Mouse (Mus musculus) lung, postnatal 36 days (tissue): ENCODE measurements around the gene Wdr60.
A peak's percentile ranks its signal among the peaks of the same experiment; 100 is the strongest.

ENCODE experiments used
- DNase-seq: peaks from one replicate; pipeline ENCODE4 v3.0.0; 2022; ENCODE audit warnings: mixed read lengths

Wdr60 gene

GRCm38 (mm10) chr12:116265275-116265674 is 2.5 kb upstream of the Wdr60 start:
- no peak for DNase-seq

DNA sequence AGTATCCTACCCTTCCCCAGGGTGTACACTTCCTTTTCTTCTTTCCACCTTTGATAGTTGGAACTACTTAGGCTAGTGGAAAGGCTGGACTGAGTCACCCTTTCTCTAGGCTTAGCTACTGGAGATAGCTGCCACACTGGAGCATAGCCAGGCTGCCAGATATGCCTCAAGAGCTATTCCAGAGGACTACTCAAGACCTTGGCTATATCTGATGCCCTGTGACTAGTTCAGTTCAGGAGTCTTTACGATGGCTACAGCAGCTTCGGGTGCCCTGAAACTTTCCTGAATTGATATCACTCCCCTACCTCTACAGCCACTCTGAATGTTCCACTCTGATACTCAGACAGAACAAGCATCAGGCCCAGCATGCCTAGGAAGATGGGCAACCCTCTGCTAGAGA is 1.9 kb upstream of the Wdr60 start:
- no peak for DNase-seq

DNA sequence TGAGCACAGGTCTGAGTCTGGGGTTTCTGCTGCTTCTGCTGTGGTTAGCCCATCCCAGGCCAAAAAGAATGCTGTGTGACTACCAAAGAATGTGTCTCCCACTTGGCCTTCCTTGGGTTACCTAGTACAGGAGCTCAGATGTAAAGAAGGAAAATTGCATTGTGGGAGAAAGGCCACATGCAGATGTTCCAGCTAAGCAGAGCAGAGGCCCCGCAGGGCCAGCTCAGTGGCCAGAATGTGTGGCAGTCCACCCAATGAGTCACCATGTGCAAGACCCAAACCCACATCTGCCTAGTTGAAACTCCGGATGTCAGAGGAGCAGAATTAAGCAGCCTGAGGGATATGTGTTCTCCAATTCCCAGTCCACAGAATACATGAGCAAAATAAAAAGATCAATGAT is 4.5 kb downstream of the Wdr60 start:
- DNase-seq, result no peak

DNA sequence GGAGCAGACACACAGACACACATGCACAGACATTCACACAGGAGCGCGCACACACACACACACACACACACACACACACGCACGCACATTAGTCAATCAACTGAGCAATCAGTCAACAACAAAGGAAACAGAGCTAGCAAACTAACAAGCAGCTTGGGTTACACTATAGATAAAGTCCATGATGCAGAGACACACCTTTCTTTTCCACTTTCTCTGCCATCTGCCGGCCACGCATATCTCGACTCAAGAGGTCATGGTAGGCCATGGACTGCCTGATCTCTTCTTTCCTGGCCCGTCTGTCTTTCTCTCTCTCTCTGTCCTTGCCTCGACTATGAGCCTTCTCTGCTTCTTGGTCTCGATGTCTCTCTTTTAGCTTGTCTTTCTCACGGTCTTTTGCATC is 7.2 kb downstream of the Wdr60 start:
- no peak for DNase-seq

DNA sequence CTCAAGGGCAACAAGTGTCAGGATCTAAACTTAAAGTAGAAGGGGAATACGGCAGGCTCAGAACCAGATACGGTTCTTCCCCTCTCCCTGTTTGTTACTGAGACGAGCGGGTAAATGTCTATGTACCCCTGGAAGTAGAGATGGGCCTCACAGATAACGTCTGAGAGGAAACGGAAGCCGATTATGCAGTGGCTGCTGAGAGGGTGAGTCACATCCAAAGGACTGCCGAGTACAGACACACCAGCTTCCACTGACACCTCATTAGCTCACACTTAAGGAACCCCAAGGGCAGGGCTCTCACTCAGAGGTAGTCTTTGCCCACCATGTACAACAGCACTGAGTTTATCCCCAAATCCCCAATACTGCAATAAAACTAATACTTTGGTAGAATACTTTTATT is 8.2 kb downstream of the Wdr60 start:
- DNase-seq, result no peak

DNA sequence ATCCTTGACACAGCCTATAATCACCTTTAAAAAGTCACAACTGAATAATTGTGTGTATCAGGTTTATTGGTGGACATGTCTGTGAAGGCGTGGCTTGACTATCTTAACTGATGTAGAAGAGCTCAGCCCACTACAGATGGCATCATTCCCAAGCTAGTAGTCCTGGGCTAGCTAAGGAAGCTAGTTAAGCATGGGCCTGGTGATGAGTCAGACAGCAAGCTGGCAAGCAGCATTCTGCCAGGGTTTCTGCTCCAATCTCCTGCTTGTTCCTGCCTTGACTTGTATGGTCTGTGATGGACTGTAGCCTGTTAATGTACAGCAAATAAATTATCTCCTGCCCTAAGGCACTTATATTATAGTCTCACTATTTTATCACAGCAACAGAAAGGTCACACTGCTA is 18.2 kb downstream of the Wdr60 start:
- no peak for DNase-seq

DNA sequence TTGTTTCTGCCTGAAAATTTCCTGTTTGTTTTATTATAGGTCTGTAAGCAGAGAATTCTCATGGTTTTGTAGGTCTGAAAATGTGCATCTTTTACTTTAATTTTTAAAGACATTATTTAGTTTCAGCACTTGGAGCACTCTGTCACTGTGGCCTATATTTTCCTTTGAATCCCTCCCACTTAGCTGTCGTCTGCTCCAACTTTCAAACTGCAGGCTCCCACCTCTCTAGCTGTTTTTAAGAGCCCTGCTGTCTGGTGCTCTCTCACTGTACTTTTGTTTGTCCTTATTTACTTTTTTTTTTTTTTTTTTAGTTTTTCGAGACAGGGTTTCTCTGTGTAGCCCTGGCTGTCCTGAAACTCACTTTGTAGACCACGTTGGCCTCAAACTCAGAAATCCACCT is 24.0 kb downstream of the Wdr60 start:
- DNase-seq, result no peak

GRCm38 (mm10) chr12:116238370-116238769 is 24.5 kb downstream of the Wdr60 start:
- DNase-seq, result no peak

GRCm38 (mm10) chr12:116236658-116237057 is 26.2 kb downstream of the Wdr60 start:
- no peak for DNase-seq

- peak; percentile 11 for DNase-seq
Measured at GRCm38 (mm10) chr12:116235356-116235755, 27.5 kb downstream of the Wdr60 start.

GRCm38 (mm10) chr12:116232061-116232460 is 30.8 kb downstream of the Wdr60 start:
- no peak for DNase-seq

DNA sequence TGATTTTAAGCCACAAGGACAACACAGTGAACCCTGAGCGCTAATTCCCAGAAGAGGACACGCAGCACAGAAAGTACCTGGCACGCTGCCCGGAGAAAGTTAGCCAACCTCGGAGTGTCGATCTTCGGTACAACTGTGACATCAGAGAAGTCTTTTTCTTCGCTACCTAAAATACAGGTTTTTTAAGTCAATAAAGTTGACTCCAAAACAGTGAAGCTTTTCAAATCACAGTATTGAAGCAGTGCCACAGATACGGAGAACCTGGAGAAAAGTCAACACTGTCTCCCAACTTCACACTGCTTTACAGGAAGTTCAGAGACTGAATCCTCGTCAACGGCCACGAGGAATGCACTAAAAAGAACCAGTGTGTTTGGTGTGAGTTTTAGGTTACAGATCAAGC is 31.2 kb downstream of the Wdr60 start:
- DNase-seq, result peak; percentile 91

DNA sequence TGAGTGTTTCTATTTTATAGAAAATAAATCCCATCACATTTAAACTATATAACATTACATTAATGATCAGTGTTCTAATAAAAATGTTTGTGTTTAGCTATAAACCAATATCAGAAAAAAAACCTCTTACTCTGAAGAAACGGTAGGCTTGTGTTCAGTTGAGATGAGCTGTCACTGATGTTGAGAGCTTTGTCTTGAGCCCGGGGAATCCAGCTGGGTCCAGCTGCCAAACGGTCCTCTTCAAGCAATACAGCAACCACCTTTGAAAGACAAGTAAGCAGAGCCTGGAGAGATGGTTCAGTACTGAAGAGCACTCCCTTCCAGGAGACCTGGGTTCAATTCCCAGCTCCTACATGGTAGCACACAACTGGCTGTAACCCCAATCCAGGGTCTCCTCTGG is 33.4 kb downstream of the Wdr60 start:
- peak; percentile 20 for DNase-seq

DNA sequence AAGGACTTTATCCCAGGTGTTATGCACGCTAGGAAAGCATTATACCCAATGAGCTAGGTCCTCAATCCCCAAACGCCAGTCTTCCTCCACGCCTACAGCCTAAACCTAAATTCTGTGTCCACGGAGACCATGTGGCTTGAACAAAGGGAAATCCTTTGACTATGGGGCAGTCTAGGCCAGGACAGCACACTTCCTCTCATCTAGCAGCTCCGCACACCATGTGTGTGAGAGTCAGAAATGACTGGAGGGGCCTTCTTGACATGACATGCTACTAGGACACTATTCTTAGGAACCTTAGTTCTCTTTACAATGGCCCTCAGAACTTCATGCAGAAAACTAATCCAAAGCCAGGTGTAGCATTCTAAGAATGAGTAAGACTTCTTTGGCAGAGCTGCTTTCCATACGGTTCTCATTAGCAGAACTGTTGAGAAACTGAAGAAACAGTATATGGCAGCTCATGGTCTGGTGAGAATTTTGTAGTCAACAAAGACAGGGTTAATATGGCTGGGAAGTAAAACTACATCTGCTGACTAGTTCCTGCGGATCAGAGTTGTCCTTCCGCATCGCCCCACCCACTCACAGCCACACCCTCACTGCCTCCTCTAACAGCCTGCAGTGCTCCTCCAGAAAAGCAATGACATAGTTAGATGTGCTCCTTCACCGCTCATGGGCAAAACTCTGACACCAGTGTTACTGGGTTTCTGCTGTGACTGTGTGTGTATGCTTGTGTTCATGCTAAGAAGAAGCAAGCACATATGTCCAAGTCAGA is 36.3 kb downstream of the Wdr60 start:
- no peak for DNase-seq

GRCm38 (mm10) chr12:116223107-116223506 is 39.7 kb downstream of the Wdr60 start:
- no peak for DNase-seq

DNA sequence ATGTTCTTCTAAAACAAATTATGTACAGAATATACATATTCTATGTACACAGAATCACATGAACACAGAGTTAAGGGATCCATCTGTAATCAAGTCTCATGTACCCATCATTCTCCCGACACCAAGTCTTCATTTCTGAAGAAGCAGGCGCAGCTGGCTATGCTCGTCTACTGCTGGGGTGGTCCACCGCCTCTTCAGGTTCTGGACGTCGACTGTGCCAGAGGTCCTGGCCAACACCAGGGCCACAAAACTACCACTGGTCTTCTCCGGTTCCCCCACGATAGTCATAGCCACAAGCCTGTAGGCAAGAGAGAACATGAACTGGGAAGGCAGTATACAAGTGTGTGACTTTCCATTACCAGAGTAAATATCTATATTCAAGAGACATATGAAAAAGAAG is 55.3 kb downstream of the Wdr60 start:
- no peak for DNase-seq

GRCm38 (mm10) chr12:116205726-116206125 is 57.1 kb downstream of the Wdr60 start:
- no peak for DNase-seq

DNA sequence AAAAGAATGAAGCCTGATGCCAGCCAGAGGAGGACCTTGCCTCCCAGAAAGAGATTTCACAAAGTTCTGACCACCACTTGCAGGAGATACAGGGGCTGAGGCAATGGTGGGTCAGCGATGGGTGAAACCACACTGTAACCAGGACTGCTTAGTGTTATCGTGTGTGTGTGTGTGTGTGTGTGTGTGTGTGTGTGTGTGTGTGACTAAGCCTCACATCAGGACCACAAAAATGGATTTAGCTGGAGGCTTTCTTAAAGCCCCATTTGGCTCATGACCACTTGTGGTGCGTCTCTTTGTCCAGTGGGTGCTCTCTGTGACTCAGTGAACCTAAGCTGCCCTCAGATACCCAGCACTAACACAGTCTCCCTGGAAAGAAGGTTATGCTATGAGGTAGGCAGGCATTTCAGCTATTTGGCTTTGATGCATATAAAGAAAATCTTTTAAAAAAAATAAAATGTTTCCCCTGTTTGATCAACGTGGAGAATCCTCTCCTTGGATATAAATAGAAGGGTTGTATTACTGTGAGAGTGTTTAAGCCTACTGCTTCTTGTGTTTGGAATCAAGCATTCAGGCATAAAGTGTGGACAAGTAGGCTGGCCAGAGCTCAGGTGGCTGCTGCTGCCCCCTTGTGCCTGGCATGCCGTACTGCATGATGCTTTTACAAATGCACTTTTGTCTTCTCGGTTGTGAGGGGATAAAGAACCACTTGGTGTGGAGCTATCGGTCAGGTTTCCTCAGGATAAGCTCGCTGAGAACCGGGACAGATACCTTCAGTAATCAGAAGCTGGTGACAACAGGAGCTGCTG is 60.4 kb downstream of the Wdr60 start:
- peak; percentile 71 for DNase-seq

DNA sequence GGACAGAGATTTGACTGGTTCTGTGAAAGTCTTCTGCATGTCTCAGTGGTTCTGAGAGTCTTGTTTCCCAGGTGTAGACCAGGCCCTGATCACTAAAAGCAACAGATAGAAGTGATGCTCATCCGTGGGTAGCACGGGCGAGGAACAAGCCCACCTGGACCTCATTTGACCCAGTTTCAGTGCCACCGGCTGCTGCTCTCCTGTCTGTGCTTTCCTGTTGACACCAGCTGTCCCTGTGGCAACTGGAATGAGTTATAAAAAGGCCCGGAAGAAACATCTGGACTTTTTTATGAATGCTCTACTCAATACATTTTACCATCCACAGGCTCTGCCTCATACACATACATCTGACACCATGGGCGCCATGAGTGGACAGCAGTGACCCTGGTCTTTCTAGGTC is 64.0 kb downstream of the Wdr60 start:
- DNase-seq, result no peak

- DNase-seq, result no peak
Measured at GRCm38 (mm10) chr12:116196221-116196620, 66.6 kb downstream of the Wdr60 start.

- DNase-seq, result no peak
Measured at GRCm38 (mm10) chr12:116194641-116195040, 68.2 kb downstream of the Wdr60 start.

DNA sequence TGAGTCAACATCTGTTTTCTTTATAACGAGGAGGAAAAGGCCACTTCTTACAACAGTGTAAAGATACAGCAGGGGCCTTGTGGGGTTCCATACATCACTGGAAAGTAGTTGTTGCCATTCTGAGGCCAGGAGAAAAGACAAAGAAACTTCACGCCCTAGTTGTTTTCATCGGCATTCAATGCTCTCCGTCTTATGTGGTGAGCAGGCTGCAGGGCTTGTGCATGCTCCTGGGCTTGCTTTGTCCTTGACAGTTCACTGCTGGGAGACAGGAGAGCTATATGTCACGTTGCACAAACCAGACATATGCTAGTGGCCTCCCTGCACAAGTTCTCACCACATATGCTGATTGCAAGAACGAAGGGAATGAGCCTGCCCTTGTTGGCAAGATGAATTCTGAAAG is 68.9 kb downstream of the Wdr60 start:
- no peak for DNase-seq

DNA sequence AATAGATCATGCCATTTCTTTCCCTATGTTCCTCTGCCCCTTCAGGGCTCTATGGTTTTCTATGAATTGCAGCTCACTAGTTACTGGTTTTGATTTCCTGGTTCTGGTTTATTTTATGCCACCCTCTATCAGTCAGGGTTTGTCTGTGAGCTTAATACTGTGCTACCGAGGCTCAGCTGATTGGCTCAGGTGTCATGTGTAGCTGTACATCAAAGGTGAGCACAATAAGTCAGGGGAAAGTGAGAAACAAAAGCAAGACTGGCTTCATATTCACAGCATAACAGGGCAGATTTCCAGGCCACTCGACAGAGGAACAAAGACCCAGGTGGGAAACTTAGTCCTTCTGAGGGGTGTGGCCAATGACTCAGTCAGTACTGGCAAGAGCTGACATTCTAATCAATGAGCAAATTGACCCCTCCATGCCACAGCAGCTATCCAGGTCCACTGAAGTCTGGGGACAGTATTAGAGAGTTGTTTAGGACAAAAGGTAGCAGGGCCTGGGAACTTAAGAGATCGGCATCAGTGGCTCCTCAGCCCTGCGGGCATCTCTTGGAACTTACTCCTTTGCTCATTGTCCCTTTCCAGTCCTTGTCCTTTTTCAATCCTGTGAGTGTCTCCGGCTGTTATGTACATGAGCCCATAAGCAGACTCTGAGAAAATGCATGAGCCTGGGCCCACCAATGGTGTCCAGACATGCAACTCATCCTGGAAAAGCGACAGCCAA is 79.4 kb downstream of the Wdr60 start:
- no peak for DNase-seq

GRCm38 (mm10) chr12:116182376-116182775 is 80.4 kb downstream of the Wdr60 start:
- DNase-seq, result no peak
